Mouse (Mus musculus) heart, postnatal 0 days (tissue): ENCODE measurements around the gene Grap2. TPM values are rescaled to one million over a fixed set of nuclear protein-coding genes. Genes with fewer than 3 reads are reported as not detected.
A peak's percentile ranks its signal among the peaks of the same experiment; 100 is the strongest.

Source experiments
- ATAC-seq: fragments of 200-750 bp; cut with Nextera tagmentation; 2 replicates; pipeline ENCODE4 v1.8.0; 2017; ENCODE audit warnings: low read depth, moderate number of reproducible peaks, moderate library complexity; ENCODE audit not compliant: insufficient read depth
- DNase-seq: peaks from one replicate; pipeline ENCODE4 v3.0.0-alpha.2; 2016; ENCODE audit warnings: low spot score
- H3K27ac ChIP-seq: fragments of 300-500 bp; sonication (generic); 2 replicates; pipeline ENCODE4 v1.5.1; 2014; ENCODE audit warnings: low read depth, mild to moderate bottlenecking
- H3K27me3 ChIP-seq: fragments of 300-500 bp; sonication (generic); 2 replicates; pipeline ENCODE4 v1.6.1; 2014; ENCODE audit warnings: low read length, mixed read lengths; ENCODE audit not compliant: control insufficient read depth, insufficient read depth
- H3K36me3 ChIP-seq: fragments of 300-500 bp; sonication (generic); replicated peaks from 2 replicates; pipeline ENCODE4 v1.6.1; 2014; ENCODE audit warnings: low read length, mixed read lengths; ENCODE audit not compliant: control insufficient read depth, insufficient read depth
- H3K4me1 ChIP-seq: fragments of 300-500 bp; sonication (generic); 2 replicates; pipeline ENCODE4 v1.6.1; 2014; ENCODE audit warnings: antibody characterized with exemption; ENCODE audit not compliant: control insufficient read depth, insufficient read depth
- H3K4me2 ChIP-seq: fragments of 300-500 bp; sonication (generic); 2 replicates; pipeline ENCODE4 v1.6.1; 2014; ENCODE audit warnings: low read depth, mild to moderate bottlenecking, low read length, moderate library complexity
- H3K4me3 ChIP-seq: fragments of 300-500 bp; sonication (generic); 2 replicates; pipeline ENCODE4 v1.5.1; 2014; ENCODE audit warnings: low read depth, low read length
- H3K9ac ChIP-seq: fragments of 300-500 bp; sonication (generic); replicated peaks from 2 replicates; pipeline ENCODE4 v1.6.1; 2014; ENCODE audit warnings: low read depth, low read length, mixed read lengths
- H3K9me3 ChIP-seq: fragments of 300-500 bp; sonication (generic); replicated peaks from 2 replicates; pipeline ENCODE4 v1.6.1; 2016; ENCODE audit warnings: low read length; ENCODE audit not compliant: control insufficient read depth
- CTCF ChIP-seq: IDR thresholded peaks from 2 replicates; pipeline ENCODE4 v1.5.1; 2016; ENCODE audit warnings: antibody characterized with exemption, control low read depth, low read depth
- EP300 ChIP-seq: IDR thresholded peaks from 2 replicates; pipeline ENCODE4 v1.6.1; 2016; ENCODE audit warnings: antibody characterized with exemption, low read depth
- WGBS: fragments of 180-500 bp; shearing (Covaris S2); extraction: QIAGEN DNeasy Blood & Tissue Kit; methylation state at CpG from one replicate; pipeline ENCODE4 v1.1.7; 2014; 5-methylcytosine and 5-hydroxymethylcytosine counted together
- polyA plus RNA-seq: library from polyadenylated mRNA; unstranded; fragments of >200 nt; fragmentation: Nextera tagmentation; extraction: Ambion mirVana; gene quantifications from 2 replicates; pipeline ENCODE4 v1.2.1, GENCODE M21; 2015
- total RNA-seq: library from RNA; depleted of rRNA; stranded (reverse); fragments of >200 nt; gene quantifications from 2 replicates; pipeline ENCODE4 v1.2.3, GENCODE M21; 2014; ENCODE audit warnings: low replicate concordance

Grap2 gene
- total and polyA plus RNA-seq, 2 experiments from 2014 or later: 0.46 TPM; not detected in 1

DNA sequence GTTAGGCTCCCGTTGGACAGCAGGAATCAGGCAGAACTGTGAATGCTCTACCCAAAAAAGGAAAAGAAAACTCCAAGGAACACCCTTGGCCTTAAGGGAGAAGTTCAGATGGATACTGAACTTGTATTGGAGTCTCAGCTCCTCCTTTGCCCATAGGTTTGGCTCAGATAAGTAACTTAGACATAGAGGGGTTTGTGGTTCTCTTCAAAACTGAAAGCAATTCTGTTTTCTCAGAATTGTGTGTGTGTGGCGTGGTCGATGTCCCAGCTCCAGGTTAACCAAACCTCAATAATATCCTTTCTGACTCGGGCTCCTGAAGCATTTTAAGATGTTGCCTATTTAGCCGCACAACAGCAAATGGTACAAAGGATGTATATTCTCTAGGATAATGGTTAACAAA, 18.2 kb downstream of the Grap2 start:
- no peak overlapping the region for H3K4me3 ChIP-seq

DNA sequence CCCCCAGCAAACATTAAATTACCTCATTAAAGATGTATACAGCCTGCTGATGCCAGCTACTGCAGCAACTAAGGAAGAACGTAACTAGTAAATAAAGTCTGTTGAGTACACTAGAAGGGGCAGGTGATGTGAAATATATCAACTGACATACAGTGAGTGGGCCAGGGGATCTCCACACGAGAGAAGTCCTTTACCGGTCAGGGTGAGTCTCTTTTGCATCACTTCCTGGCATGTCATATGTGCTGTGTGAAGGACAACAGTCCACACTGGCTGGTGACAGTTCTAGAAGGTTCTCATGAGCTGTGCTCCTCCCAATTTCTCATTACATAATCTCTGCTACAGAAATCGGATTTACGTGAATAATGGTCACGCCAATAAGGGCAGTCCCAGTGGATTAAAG, 20.3 kb downstream of the Grap2 start:
- Histone ChIP-seq H3K36me3 (no peaks in the 10 kb centered on the region), H3K9ac (no peak overlapping the region), H3K27me3 (no peaks in the 10 kb centered on the region), H3K4me3 (no peak overlapping the region), H3K4me1 (no peaks in the 10 kb centered on the region), H3K4me2 (no peak overlapping the region), H3K27ac (no peak overlapping the region), H3K9me3 (no peaks in the 10 kb centered on the region)
- ATAC-seq: no peak
- WGBS: 80% methylated on average over 6 of the region's 6 CpGs
- TF ChIP-seq CTCF (no peak), EP300 (no peak)
- DNase-seq: no peak

More for the DNA sequence above, 18.2 kb downstream of the Grap2 start:
- no peaks in the 10 kb centered on the region for H3K27me3 ChIP-seq
- H3K4me1 ChIP-seq: no peaks in the 10 kb centered on the region
- H3K36me3 ChIP-seq: no peaks in the 10 kb centered on the region
- no peak overlapping the region for H3K27ac ChIP-seq
- H3K9me3 ChIP-seq: no peaks in the 10 kb centered on the region
- H3K4me2 ChIP-seq: no peak overlapping the region
- DNase-seq (no peak), ATAC-seq (no peak)
- no peak overlapping the region for H3K9ac ChIP-seq
- no peak for TF ChIP-seq CTCF
- no peak for TF ChIP-seq EP300
- WGBS: 88% methylated on average over 5 of the region's 5 CpGs

DNA sequence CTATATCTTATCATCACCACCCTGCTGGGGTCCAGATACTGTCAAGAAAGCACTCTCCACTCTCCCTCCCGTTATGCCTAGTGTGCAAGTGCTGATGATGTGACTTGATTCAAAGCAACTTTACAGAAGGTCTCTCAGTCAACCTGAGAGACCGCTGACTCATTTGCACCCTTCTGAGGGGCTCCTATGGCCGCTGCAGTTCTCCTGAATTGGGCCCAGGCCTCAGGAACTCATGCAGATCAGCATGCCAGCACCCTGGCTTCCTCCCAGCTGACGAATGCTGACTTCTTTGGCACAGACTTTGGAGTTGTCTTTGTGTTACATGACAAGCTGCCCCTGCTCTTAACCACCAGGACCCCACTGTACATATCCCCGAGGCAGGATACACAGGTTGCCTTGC, 21.5 kb downstream of the Grap2 start:
- no peaks in the 10 kb centered on the region for H3K36me3 ChIP-seq
- no peak overlapping the region for H3K4me2 ChIP-seq
- TF ChIP-seq CTCF: no peak
- no peak for TF ChIP-seq EP300
- WGBS: 36% methylated on average over 5 of the region's 5 CpGs
- H3K27ac ChIP-seq: no peak overlapping the region
- H3K9me3 ChIP-seq: no peaks in the 10 kb centered on the region
- H3K27me3 ChIP-seq: no peaks in the 10 kb centered on the region
- ATAC-seq (no peak), DNase-seq (no peak)
- no peak overlapping the region for H3K9ac ChIP-seq
- H3K4me1 ChIP-seq: no peaks in the 10 kb centered on the region
- no peak overlapping the region for H3K4me3 ChIP-seq

GRCm38 (mm10) chr15:80598750-80599149, 26.4 kb downstream of the Grap2 start:
- no peaks in the 10 kb centered on the region for H3K36me3 ChIP-seq
- H3K4me1 ChIP-seq: 0 out of 2 replicates have a peak, but pooled peaks cover 9% of the 10 kb centered on the region
- no peak for TF ChIP-seq EP300
- H3K4me3 ChIP-seq: no peak overlapping the region
- DNase-seq: no peak
- H3K27me3 ChIP-seq: no peaks in the 10 kb centered on the region
- no peak for ATAC-seq
- H3K27ac ChIP-seq: no peak overlapping the region
- H3K9ac ChIP-seq: no peak overlapping the region
- peak overlapping the region; percentile 49; the same call in 1 of the 2 replicates for H3K4me2 ChIP-seq
- 71% methylated on average over 12 of the region's 12 CpGs for WGBS
- H3K9me3 ChIP-seq: no peaks in the 10 kb centered on the region

DNA sequence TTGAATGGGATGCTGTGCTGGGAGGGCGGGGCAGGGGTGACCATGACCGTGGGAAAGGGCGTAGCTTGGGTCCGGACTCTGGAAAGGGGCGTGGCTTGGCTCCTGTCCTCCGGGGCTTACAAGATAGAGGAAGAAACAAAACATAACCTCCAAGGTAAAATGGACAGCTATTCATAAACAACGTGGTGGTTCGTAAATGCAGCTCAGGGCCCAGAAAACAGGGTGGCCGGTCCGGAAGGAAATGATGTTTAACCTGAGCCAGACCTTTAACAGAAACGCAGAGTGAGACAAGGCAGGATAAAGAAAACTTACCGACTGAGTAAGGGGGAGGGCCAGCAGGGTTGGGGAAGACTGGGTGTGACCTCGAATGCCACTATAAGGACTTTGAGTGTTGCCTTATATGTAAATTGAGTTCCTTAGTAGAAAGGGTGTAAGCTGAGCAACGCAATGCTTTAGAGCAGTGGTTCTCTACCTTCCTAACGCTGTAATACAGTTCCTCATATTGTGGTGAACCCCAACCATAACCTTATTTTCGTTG, 26.9 kb downstream of the Grap2 start:
- TF ChIP-seq CTCF (no peak), EP300 (no peak)
- no peak for ATAC-seq
- H3K27ac ChIP-seq: no peak overlapping the region

DNA sequence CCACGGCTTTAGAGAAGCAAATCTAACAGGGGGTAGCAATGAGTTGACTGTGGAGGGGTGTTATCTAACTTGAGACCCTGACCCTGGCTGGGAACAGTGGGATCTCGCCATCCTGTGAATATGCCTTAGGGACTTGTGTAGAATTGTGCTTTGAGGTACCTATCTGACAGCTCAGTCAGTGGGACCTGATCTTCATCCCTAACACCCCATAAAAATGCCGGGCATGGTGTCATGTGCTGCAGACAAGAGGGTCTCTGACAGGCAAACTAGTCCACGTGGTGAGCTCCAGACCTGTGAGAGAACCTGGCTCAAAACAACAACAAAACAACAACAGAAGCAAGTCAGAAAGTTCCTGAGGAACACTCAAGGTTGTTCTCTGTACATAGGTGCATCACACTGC, 27.4 kb downstream of the Grap2 start:
- no peak overlapping the region for H3K27ac ChIP-seq
- TF ChIP-seq CTCF (no peak), EP300 (no peak)
- H3K9me3 ChIP-seq: no peaks in the 10 kb centered on the region
- no peak for DNase-seq
- H3K27me3 ChIP-seq: no peaks in the 10 kb centered on the region
- H3K4me2 ChIP-seq: 0 out of 2 replicates have a peak overlapping the region, but pooled peaks have one; percentile 49
- H3K36me3 ChIP-seq: no peaks in the 10 kb centered on the region
- 53% methylated on average over 4 of the region's 4 CpGs for WGBS
- no peak for ATAC-seq
- no peak overlapping the region for H3K4me3 ChIP-seq
- no peak overlapping the region for H3K9ac ChIP-seq
- H3K4me1 ChIP-seq: 0 out of 2 replicates have a peak, but pooled peaks cover 9% of the 10 kb centered on the region

More for the DNA sequence above, 26.9 kb downstream of the Grap2 start:
- Histone ChIP-seq H3K27me3 (no peaks in the 10 kb centered on the region), H3K36me3 (no peaks in the 10 kb centered on the region), H3K4me2 (peak overlapping the region; percentile 49), H3K4me1 (0 out of 2 replicates have a peak, but pooled peaks cover 9% of the 10 kb centered on the region), H3K9ac (no peak overlapping the region), H3K9me3 (no peaks in the 10 kb centered on the region), H3K4me3 (no peak overlapping the region)
- DNase-seq: peak; percentile 47
- 24% methylated on average over 16 of the region's 16 CpGs for WGBS
